Mouse (Mus musculus) stomach, postnatal 0 days (tissue): ENCODE results near the gene Sdk2.

ENCODE experiments used
- CTCF ChIP-seq: IDR thresholded peaks from 2 replicates; pipeline ENCODE4 v1.5.1; 2016; ENCODE audit warnings: antibody characterized with exemption, low read depth, mild to moderate bottlenecking, moderate library complexity
- EP300 ChIP-seq: optimal IDR thresholded peaks from 2 replicates; pipeline ENCODE3; 2016; ENCODE audit warnings: antibody characterized with exemption

GRCm38 (mm10) chr11:113903131-113903860 lies 163.6 kb downstream of the Sdk2 start:
- TF ChIP-seq CTCF (no peak), EP300 (no peak)
